Mouse (Mus musculus) lung, adult 2 months (tissue): ENCODE measurements around the gene Ppp1r14a.

Experiments used
- CTCF ChIP-seq: fragments of 200-500 bp; IDR thresholded peaks from 2 replicates; pipeline ENCODE4 v1.5.1; 2011; ENCODE audit warnings: mild to moderate bottlenecking, low read length, control low read depth; ENCODE audit not compliant: insufficient read depth
- POLR2A ChIP-seq: fragments of 200-500 bp; IDR thresholded peaks from 2 replicates; pipeline ENCODE4 v1.6.1; 2011; ENCODE audit warnings: low read depth, mild to moderate bottlenecking, control low read depth, low read length, borderline replicate concordance; ENCODE audit errors: extremely low read depth

DNA sequence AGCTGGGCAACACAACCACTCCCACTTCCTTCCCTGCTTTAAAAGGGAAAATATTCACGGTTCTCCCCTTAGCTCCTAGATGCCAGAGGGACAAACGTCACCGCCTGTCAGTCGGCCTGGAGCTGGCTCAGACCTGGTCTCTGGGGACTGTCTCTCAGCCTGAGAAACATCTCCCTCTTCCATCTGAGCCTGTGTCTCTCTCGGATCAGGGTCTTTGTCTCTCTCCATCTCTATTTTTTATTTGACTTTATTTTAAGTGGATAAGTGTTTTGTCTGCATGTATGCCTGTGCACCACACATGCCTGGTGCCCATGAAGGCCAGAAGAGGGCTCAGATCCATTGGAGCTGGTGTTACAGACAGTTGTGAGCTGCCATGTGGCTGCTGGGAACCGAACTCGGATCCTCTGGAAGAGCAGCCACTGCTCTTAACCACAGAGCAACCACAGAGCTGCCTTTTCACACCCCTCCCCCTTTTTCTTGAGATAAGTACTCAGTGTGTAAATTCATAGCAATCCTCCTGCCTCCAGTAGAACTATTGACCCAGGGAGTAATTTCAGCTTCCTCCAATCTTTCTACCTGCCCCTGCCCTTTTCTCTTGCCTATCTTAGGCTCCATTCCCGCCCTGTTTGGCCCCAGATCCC, 3.5 kb downstream of the Ppp1r14a start:
- peak; percentile 21; the same call in 1 of the 2 replicates for TF ChIP-seq POLR2A
- TF ChIP-seq CTCF = no peak
